32 mouse cellular contexts compared by ENCODE assay signal in genomic region chr9:26922909-26923526, GRCm38 (mm10). TPM values are rescaled to one million over a fixed set of nuclear protein-coding genes. Genes with fewer than 3 reads are reported as not detected.
"Had no signal": no experiment of that assay in that cellular context is flagged by ENCODE, and none has a peak within 500 bp of the region (broad histone marks: within the 10 kb centered on the region; RNA-seq: fewer than 3 reads in every experiment).

Gene Gm1110 (minus strand): TSS chr9:26923111.

- H3K4me2 ChIP-seq: limb, embryonic 12.5 days; limb, embryonic 15.5 days; liver, embryonic 13.5 days; midbrain, embryonic 13.5 days; neural tube, embryonic 13.5 days had no signal

- ATAC-seq: intestine, postnatal 0 days; midbrain, embryonic 13.5 days; midbrain, embryonic 16.5 days had no signal

- DNase-seq: kidney, adult 2 months; kidney, postnatal 25 days; layer of hippocampus, postnatal 36 days; left cerebral cortex, postnatal 4 days; liver, embryonic 13.5 days; lung, adult 2 months; lung, postnatal 10 days; thymus, adult 18-20 months; thymus, postnatal 14 days; thymus, postnatal 4 days had no signal

- H3K4me1 ChIP-seq: limb, embryonic 15.5 days; liver, embryonic 13.5 days; megakaryocyte, embryonic 14.5 days; midbrain, embryonic 10.5 days; midbrain, embryonic 13.5 days; neural tube, embryonic 13.5 days had no signal

- H3K27me3 ChIP-seq: limb, embryonic 12.5 days; limb, embryonic 15.5 days; liver, embryonic 13.5 days; megakaryocyte, embryonic 14.5 days; midbrain, embryonic 13.5 days; neural tube, embryonic 13.5 days had no signal

- H3K4me3 ChIP-seq: layer of hippocampus, adult 2 months; left cerebral cortex, adult 2 months; limb, embryonic 12.5 days; limb, embryonic 15.5 days; liver, embryonic 13.5 days; megakaryocyte, embryonic 14.5 days; midbrain, embryonic 10.5 days; midbrain, embryonic 13.5 days; myocyte; neural tube, embryonic 13.5 days had no signal

- H3K36me3 ChIP-seq: limb, embryonic 12.5 days; limb, embryonic 15.5 days; liver, embryonic 13.5 days; midbrain, embryonic 10.5 days; midbrain, embryonic 13.5 days; neural tube, embryonic 13.5 days had no signal

- H3K27ac ChIP-seq: kidney, postnatal 0 days; layer of hippocampus, adult 2 months; left cerebral cortex, adult 2 months; limb, embryonic 12.5 days; limb, embryonic 15.5 days; liver, embryonic 13.5 days; macrophage; midbrain, embryonic 10.5 days; midbrain, embryonic 13.5 days; neural tube, embryonic 13.5 days had no signal

- H3K9ac ChIP-seq: limb, embryonic 12.5 days; limb, embryonic 15.5 days; liver, embryonic 13.5 days; midbrain, embryonic 13.5 days; neural tube, embryonic 13.5 days had no signal

- H3K9me3 ChIP-seq: limb, embryonic 12.5 days; limb, embryonic 15.5 days; liver, embryonic 13.5 days; midbrain, embryonic 10.5 days; midbrain, embryonic 13.5 days; neural tube, embryonic 13.5 days had no signal

RNA-seq across cellular contexts. Expression of gene Gm1110, which starts in this region (rescaled TPM):
- total RNA-seq: layer of hippocampus, adult 2 months; layer of hippocampus, postnatal 36 days; left cerebral cortex, adult 2 months; left cerebral cortex, postnatal 14 days; left cerebral cortex, postnatal 4 days; monocyte, adult 5-6 weeks; neutrophil, adult 5-6 weeks had no signal
- polyA plus RNA-seq: intestine, postnatal 0 days; kidney, adult 2 months; kidney, embryonic 14.5 days; kidney, postnatal 0 days; limb, embryonic 12.5 days; liver, embryonic 13.5 days; liver, embryonic 16.5 days; macrophage; midbrain, embryonic 10.5 days; myocyte; neural tube, embryonic 13.5 days; small intestine, adult 2 months; spleen, adult 2 months; stomach, embryonic 16.5 days; testis, adult 2 months had no signal
